Mouse (Mus musculus): ENCODE results near the gene Fam193a.

Gene Fam193a

DNA sequence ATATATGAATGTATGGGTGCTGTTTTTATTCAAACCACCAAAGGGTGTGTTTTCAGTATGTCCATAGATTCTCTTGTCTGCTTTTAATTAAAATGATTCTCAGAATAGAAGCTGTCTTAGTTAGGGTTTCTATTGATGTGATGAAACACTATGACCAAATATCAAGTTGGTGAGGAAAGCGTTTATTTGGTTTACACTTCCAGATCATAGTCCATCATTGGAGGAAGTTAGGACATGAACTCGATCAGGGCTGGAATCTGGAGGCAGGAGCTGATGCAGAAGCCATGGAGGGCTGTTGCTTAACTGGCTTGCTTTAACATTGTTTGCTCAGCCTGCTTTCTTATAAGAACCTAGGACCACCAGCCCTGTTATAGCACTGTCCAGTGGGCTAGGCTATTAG, 12.0 kb downstream of the Fam193a start:
- DNase-seq (ENCODE audit: low spot score), result no peak

GRCm38 (mm10) chr5:34385616-34386015, 15.9 kb downstream of the Fam193a start:
- no peak for DNase-seq (ENCODE audit: low spot score)

GRCm38 (mm10) chr5:34386744-34387143, 17.0 kb downstream of the Fam193a start:
- no peak for DNase-seq (ENCODE audit: low spot score)

- DNase-seq (ENCODE audit: low spot score), result no peak
These were observed 23.5 kb downstream of the Fam193a start for GRCm38 (mm10) chr5:34393251-34393650.

DNA sequence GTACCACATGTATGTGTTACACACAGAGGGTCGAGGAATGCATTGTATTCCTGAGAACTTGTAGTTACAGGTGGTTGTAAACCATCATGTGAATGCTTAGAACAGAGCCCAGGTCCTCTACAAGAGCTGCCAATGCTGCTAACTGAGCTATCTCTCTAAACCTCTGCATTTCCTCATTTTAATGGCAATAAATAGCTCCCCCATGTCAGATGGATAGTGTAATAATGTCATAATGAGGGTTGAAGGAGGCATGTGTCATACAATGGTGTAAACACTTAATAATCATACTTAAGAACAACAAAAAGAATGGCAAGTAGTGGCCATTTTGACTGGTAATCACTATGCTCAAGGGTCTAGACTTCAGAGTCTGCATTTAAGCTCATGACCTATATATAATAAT, 25.6 kb downstream of the Fam193a start:
- no peak for DNase-seq (ENCODE audit: low spot score)

DNA sequence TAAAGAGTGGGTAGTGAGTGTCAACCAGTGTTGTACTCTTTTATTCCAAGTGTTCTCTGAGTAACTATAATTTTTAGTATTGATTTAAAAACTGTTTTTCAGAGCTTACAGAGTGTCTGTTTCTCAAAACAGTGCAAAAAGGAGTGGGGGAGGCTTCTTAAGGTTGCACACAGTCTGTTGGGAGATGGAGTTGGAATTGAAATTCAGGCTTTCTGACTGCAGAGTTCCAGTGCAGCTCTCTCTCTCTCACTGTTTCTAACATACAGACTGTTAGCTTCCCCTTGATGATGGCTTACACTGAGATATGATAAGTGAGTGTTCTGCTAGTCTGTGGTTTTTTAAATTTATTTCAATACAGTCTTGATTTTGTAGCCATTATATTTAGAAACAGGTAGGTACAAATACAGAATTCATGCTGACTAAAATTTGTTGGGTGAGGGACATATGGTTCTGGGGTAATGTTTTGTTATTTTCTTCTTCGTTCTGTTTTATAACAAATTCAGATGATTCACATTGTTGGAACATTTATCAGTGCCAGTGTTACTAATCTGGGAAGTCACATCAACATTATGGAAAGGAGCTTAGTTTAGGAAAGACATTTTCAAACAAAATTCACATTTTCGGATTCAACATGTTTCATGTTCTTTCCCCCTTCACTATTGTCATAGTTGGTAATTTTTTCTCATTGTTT, 26.3 kb downstream of the Fam193a start:
- no peak for DNase-seq (ENCODE audit: low spot score)

DNA sequence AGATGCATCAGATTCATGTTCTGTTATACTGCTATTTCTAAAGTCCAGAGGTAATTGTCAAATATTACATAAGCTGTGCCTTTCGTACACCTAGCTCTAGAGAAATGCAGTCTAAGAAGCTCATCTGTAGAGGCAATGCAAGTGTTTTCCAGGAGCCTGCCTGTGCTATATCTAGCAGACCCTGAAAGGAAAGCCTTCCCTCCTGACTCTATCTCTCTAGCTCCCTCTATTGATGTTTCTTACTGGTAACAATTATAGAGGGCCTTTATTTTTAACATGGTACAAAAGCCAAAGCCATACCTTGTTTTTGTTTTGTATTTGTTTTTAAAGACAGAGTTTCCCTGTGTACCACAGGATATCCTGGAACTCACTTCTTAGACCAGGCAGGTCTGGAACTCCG, 28.1 kb downstream of the Fam193a start:
- no peak for DNase-seq (ENCODE audit: low spot score)

DNA sequence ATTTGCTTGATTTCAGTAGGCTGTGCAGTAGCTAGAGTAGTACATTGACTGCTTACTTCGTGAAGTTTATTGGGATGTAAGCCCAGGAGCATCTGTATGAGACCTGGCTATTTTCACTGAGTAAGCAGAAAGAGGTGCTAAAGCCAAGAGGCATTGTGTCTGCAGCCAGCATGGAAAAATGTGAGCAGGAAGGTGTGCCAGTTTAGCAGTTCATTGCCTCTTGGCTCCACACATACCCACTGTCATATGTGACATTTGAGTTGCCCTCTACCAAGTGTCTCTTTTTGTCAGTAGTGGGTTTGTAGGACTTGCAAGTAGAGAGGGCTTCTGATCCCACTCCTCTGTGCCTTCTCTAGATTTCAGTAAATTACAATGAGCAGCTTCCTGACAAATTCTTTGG, 28.6 kb downstream of the Fam193a start:
- no peak for DNase-seq (ENCODE audit: low spot score)

GRCm38 (mm10) chr5:34407366-34407918, 37.7 kb downstream of the Fam193a start:
- no peak for DNase-seq (ENCODE audit: low spot score)

DNA sequence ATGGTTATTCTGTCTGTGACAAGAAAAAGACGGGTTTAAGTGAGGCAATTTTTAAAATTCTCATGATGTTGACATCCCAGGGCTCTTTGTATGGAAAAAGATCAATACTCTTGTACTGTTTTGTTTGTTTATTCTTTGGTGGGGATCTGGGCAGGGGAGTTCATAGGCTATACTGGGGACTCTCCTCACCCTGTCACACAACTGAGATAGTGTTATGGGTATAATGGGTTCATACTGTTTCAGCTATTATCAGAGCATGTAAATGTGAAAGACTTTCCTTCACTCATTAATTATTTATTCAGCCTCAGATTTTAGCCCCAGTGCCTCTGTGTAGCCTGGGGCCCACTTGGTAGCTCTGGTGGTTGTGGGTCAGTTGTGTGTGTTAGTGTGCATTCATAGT, 39.3 kb downstream of the Fam193a start:
- DNase-seq (ENCODE audit: low spot score), result no peak

GRCm38 (mm10) chr5:34410819-34411218, 41.1 kb downstream of the Fam193a start:
- DNase-seq (ENCODE audit: low spot score), result no peak

GRCm38 (mm10) chr5:34413921-34414320, 44.2 kb downstream of the Fam193a start:
- no peak for DNase-seq (ENCODE audit: low spot score)

DNA sequence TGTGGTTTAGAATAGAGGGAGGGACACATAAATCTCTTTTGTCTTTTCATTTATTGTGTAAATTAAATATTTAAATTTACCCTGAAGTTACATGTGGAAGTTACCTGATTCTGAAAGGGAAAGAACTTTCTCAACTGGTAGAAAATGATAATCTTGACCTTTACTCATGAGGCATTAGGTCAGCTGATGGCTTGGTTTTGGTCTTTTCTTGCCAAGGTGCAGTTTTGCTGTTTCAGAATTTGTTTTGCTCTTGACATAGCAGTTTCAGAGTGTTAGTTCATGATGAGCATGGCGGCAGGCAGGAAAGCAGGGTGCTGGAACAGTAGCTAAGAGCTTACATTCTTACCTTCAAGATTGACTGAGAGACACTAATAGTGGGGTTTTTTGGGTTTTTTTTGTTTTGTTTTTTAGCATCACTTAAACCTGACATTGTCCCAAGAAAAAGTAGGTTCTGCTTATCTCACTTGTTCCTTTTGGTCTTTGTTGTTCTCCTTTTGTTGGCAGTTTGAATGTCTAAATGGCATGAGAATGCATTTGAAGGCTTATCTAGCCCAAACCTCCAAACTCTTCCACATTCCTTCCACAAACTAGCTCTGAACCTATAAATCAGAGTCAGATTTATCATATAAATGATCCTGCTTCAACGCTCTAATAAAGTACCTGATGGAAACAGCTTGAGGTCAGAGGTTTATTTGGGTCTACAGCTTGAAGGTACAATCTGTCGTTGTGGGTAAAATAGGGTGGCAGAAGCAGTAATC, 47.7 kb downstream of the Fam193a start:
- DNase-seq (ENCODE audit: low spot score), result no peak

- no peak for DNase-seq (ENCODE audit: low spot score)
These were observed 49.5 kb downstream of the Fam193a start for GRCm38 (mm10) chr5:34419188-34419587.

- no peak for DNase-seq (ENCODE audit: low spot score)
These were observed 61.0 kb downstream of the Fam193a start for GRCm38 (mm10) chr5:34430776-34431175.

DNA sequence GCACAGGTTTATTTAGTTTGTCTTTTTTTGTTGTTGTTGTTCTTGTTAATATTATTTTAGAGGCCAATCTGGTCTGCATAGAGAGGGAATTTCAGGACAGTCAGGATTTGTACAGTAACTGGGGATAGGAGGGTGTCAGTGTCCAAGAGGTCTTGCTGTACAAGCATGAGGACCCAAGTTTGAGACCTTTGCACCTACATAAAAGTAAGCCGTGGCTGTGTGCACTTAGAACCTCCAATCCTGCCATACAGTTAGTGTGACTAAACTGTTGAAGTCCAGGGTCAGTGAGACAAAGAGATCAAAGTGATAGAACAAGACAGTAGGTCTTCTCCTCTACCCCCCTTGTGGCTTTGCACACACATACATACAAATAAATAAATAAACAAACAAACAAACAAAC, 64.1 kb downstream of the Fam193a start:
- no peak for DNase-seq (ENCODE audit: low spot score)

DNA sequence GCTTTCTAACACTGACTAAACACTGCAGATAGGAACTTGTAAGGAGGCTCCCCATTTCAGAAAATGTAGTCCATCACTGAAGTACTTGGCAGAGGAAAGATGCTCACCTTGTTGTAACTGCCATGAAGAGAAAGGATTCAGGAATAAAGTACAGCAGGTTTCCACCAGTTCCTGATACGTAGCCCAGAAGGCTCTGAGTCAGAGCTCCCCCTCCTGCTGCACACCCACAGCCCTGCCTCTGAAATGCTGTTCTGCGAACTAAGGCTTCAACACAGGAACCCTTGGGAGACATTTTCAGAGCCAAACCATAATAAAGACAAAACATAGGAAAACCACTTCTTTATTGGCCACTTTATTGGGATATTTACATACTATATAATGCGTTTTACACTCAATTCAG, 64.5 kb downstream of the Fam193a start:
- no peak for DNase-seq (ENCODE audit: low spot score)

- DNase-seq (ENCODE audit: low spot score), result no peak
These were observed 68.3 kb downstream of the Fam193a start for GRCm38 (mm10) chr5:34438052-34438451.

- no peak for DNase-seq (ENCODE audit: low spot score)
These were observed 68.9 kb downstream of the Fam193a start for GRCm38 (mm10) chr5:34438659-34439058.

DNA sequence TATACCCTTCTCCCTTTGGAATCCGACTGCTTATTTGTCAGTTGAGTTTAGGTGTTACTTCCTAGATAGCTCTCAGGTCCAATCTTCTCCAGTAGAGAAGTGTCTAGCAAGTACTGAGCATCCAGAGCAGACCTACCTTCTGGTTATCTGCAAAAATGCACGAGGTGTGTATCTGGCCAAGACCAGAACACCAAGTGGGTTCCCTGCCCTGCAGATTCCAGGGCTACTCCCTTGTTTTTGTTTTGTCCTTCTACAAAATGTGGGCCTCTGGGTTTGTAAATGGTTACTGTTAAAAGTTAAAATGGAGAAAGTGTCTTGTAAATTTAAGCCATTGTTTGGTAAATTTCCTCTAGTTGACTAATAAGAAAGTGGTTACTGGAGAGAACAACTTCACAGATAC, 70.0 kb downstream of the Fam193a start:
- no peak for DNase-seq (ENCODE audit: low spot score)

- DNase-seq (ENCODE audit: low spot score), result no peak
These were observed 72.1 kb downstream of the Fam193a start for GRCm38 (mm10) chr5:34441797-34442196.

GRCm38 (mm10) chr5:34446207-34446606, 76.5 kb downstream of the Fam193a start:
- no peak for DNase-seq (ENCODE audit: low spot score)

DNA sequence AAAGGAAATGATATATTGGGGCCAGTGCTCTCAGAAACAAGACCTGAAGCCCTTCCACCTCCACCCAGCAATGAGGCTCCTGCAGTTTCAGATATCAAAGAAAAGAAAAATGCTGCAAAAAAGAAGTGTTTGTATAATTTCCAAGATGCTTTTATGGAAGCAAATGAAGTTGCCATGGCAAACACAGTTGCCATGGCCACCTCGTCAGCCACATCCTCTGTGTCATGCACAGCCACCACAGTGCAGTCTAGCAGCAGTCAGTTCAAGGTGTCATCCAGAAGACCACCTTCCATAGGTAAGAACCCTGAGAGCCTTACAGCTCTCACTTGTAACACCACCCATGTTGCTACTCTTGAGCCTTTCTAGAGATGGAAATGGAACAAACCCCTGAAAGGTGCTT, 89.3 kb downstream of the Fam193a start:
- no peak for DNase-seq (ENCODE audit: low spot score)

All from left cerebral cortex, adult 11 months (tissue).